Mouse (Mus musculus) liver, embryonic 16.5 days (tissue): Measurements from ENCODE around the gene Gm3252. TPM values are rescaled to one million over a fixed set of nuclear protein-coding genes. Genes with fewer than 3 reads are reported as not detected.
"Not testable (repeated sequence)": the region's sequence is repeated elsewhere in the genome, so short reads cannot be mapped to it uniquely, and the experiment has no call there.

Source experiments
- ATAC-seq: fragments of 200-750 bp; cut with Nextera tagmentation; 2 replicates; pipeline ENCODE4 v1.8.0; 2017; ENCODE audit warnings: low read depth, mild to moderate bottlenecking, moderate number of reproducible peaks, moderate library complexity
- H3K27ac ChIP-seq: fragments of 300-500 bp; sonication (generic); 2 replicates; pipeline ENCODE4 v1.5.1; 2014; ENCODE audit warnings: mild to moderate bottlenecking, low read length
- H3K27me3 ChIP-seq: fragments of 300-500 bp; sonication (generic); 2 replicates; pipeline ENCODE4 v1.6.1; 2014; ENCODE audit warnings: low read depth, low read length, mixed read lengths; ENCODE audit not compliant: control insufficient read depth, insufficient read depth
- H3K36me3 ChIP-seq: fragments of 300-500 bp; sonication (generic); 2 replicates; pipeline ENCODE4 v1.6.1; 2014; ENCODE audit warnings: mild to moderate bottlenecking; ENCODE audit not compliant: control insufficient read depth, insufficient read depth
- H3K4me1 ChIP-seq: fragments of 300-500 bp; sonication (generic); 2 replicates; pipeline ENCODE4 v1.6.1; 2014; ENCODE audit warnings: low read depth, low read length, mixed read lengths; ENCODE audit not compliant: control insufficient read depth
- H3K4me2 ChIP-seq: fragments of 300-500 bp; sonication (generic); 2 replicates; pipeline ENCODE4 v1.6.1; 2014; ENCODE audit warnings: low read depth, low read length, mixed read lengths
- H3K4me3 ChIP-seq: fragments of 300-500 bp; sonication (generic); 2 replicates; pipeline ENCODE4 v1.5.1; 2014; ENCODE audit warnings: low read depth, mild to moderate bottlenecking, low read length
- H3K9ac ChIP-seq: fragments of 300-500 bp; sonication (generic); 2 replicates; pipeline ENCODE4 v1.6.1; 2014; ENCODE audit warnings: low read depth, low read length
- H3K9me3 ChIP-seq: fragments of 300-500 bp; sonication (generic); replicated peaks from 2 replicates; pipeline ENCODE4 v1.6.1; 2016; ENCODE audit warnings: low read length; ENCODE audit not compliant: control insufficient read depth
- WGBS: fragments of 180-500 bp; shearing (Covaris S2); extraction: QIAGEN DNeasy Blood & Tissue Kit; methylation state at CpG from one replicate; pipeline ENCODE4 v1.1.7; 2014; ENCODE audit not compliant: insufficient replicate concordance; 5-methylcytosine and 5-hydroxymethylcytosine counted together
- polyA plus RNA-seq: library from polyadenylated mRNA; unstranded; fragments of >200 nt; fragmentation: Nextera tagmentation; extraction: Ambion mirVana; gene quantifications from 2 replicates; pipeline ENCODE4 v1.2.1, GENCODE M21; 2015

The Gm3252 gene
- not detected in 2 replicates for polyA plus RNA-seq

GRCm38 (mm10) chr14:4726038-4726880, at the start of gene Gm3252:
Gene Gm3252, plus strand, starts transcription at chr14:4726775.
- 2% methylated on average over 8 of the region's 47 CpGs for WGBS
- H3K36me3 ChIP-seq, H3K27me3 ChIP-seq, H3K4me1 ChIP-seq, H3K27ac ChIP-seq, H3K9me3 ChIP-seq, H3K9ac ChIP-seq, H3K4me3 ChIP-seq, H3K4me2 ChIP-seq, ATAC-seq: not testable (repeated sequence)

DNA sequence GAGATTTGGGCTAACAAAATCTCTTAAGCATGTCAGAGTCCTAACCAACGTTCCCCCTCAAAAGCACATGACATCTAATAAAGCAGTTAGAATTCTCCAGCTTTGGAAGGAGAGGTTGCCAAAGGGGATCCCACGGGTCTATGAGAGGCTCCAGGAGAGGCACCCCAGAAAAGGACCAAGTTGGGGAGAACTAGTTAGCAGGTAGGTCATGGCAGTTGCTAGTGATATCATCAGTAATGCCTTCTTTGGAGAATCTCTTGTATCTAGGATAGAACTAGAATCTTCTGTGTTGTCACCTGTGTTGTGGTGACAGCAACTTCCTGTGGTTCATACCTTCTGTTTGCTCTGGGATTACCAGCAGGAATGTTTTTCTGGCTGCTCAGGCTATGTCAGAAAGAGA, 17.6 kb upstream of the Gm3252 start, which contains the start of gene Gm7876:
Gene Gm7876 (plus strand): TSS at position 301 of the 400 bp plus-strand sequence.
- H3K4me2 ChIP-seq, H3K27me3 ChIP-seq, H3K4me3 ChIP-seq, H3K9ac ChIP-seq, H3K27ac ChIP-seq, H3K4me1 ChIP-seq, H3K36me3 ChIP-seq, ATAC-seq, H3K9me3 ChIP-seq: not testable (repeated sequence)
- WGBS, result 43% methylated on average over 1 of the region's 2 CpGs

- H3K27ac ChIP-seq, H3K36me3 ChIP-seq, H3K4me3 ChIP-seq, H3K27me3 ChIP-seq, H3K9ac ChIP-seq, H3K4me2 ChIP-seq, H3K4me1 ChIP-seq, ATAC-seq, H3K9me3 ChIP-seq: not testable (repeated sequence)
- WGBS, result no CpG with 5 or more reads among the region's 2 CpGs
These were observed 49.5 kb downstream of the Gm3252 start, which contains the start of gene Gm9602 for GRCm38 (mm10) chr14:4776037-4776436. Gene Gm9602, plus strand, starts transcription at chr14:4776337.

Other genes starting within 250 kb of the Gm3252 start
- not detected in 2 replicates for gene Gm3182, start 245.0 kb upstream of the Gm3252 start, polyA plus RNA-seq
- gene Gm3047, start 171.4 kb upstream of the Gm3252 start, polyA plus RNA-seq, result not detected in 2 replicates
- not detected in 2 replicates for gene Gm8159, start 94.4 kb upstream of the Gm3252 start, polyA plus RNA-seq
- gene Gm3239, start 62.6 kb upstream of the Gm3252 start, polyA plus RNA-seq, result not detected in 2 replicates
- not detected in 2 replicates for gene Gm7876, start 17.5 kb upstream of the Gm3252 start, polyA plus RNA-seq
- gene Gm9602, start 49.6 kb downstream of the Gm3252 start, polyA plus RNA-seq, result not detected in 2 replicates
- gene Gm3269, start 111.3 kb downstream of the Gm3252 start, polyA plus RNA-seq, result not detected in 2 replicates
- not detected in 2 replicates for gene Gm3264, start 128.8 kb downstream of the Gm3252 start, polyA plus RNA-seq
- gene Gm3278, start 165.6 kb downstream of the Gm3252 start, polyA plus RNA-seq, result not detected in 2 replicates